Mouse (Mus musculus) heart, embryonic 12.5 days (tissue): ENCODE measurements around the gene Itga9. TPM values are rescaled to one million over a fixed set of nuclear protein-coding genes. Genes with fewer than 3 reads are reported as not detected.

Source experiments
- ATAC-seq: fragments of 200-750 bp; cut with Nextera tagmentation; 2 replicates; pipeline ENCODE4 v1.8.0; 2017; ENCODE audit warnings: moderate TSS enrichment, moderate library complexity; ENCODE audit not compliant: insufficient number of reproducible peaks, low FRiP score
- H3K27ac ChIP-seq: fragments of 300-500 bp; sonication (generic); 2 replicates; pipeline ENCODE4 v1.5.1; 2016; ENCODE audit warnings: mild to moderate bottlenecking, moderate library complexity; ENCODE audit not compliant: poor library complexity, severe bottlenecking
- H3K27me3 ChIP-seq: fragments of 300-500 bp; sonication (generic); replicated peaks from 2 replicates; pipeline ENCODE4 v1.6.1; 2016; ENCODE audit warnings: mild to moderate bottlenecking, moderate library complexity
- H3K36me3 ChIP-seq: fragments of 300-500 bp; sonication (generic); 2 replicates; pipeline ENCODE4 v1.6.1; 2016; ENCODE audit warnings: mild to moderate bottlenecking, moderate library complexity
- H3K4me1 ChIP-seq: fragments of 300-500 bp; sonication (generic); replicated peaks from 2 replicates; pipeline ENCODE4 v1.6.1; 2016; ENCODE audit warnings: mild to moderate bottlenecking
- H3K4me2 ChIP-seq: fragments of 300-500 bp; sonication (generic); 2 replicates; pipeline ENCODE4 v1.6.1; 2016; ENCODE audit warnings: mild to moderate bottlenecking, moderate library complexity
- H3K4me3 ChIP-seq: fragments of 300-500 bp; sonication (generic); 2 replicates; pipeline ENCODE4 v1.5.1; 2016; ENCODE audit warnings: mild to moderate bottlenecking
- H3K9ac ChIP-seq: fragments of 300-500 bp; sonication (generic); 2 replicates; pipeline ENCODE4 v1.6.1; 2016; ENCODE audit warnings: mild to moderate bottlenecking, moderate library complexity
- H3K9me3 ChIP-seq: fragments of 300-500 bp; sonication (generic); replicated peaks from 2 replicates; pipeline ENCODE4 v1.6.1; 2016; ENCODE audit warnings: mild to moderate bottlenecking, moderate library complexity
- WGBS: fragments of 180-500 bp; shearing (Covaris S2); methylation state at CpG from one replicate; pipeline ENCODE4 v1.1.7; 2016; 5-methylcytosine and 5-hydroxymethylcytosine counted together
- polyA plus RNA-seq: library from polyadenylated mRNA; unstranded; fragments of >200 nt; fragmentation: Nextera tagmentation; extraction: Ambion mirVana; gene quantifications from 2 replicates; pipeline ENCODE4 v1.2.1, GENCODE M21; 2016

The Itga9 gene
- 20.2 and 21.0 TPM in 2 replicates for polyA plus RNA-seq

- H3K36me3 ChIP-seq = no peaks in the 10 kb centered on the region
- H3K9me3 ChIP-seq = no peaks in the 10 kb centered on the region
- ATAC-seq = peak; percentile 77
- peaks cover 55% of the 10 kb centered on the region for H3K4me1 ChIP-seq
- H3K27ac ChIP-seq = no peak within 1 kb of the TSS; the same call in 1 of the 2 replicates
- WGBS = 10% methylated on average over 41 of the region's 42 CpGs
- peak within 1 kb of the TSS; percentile 70 for H3K4me3 ChIP-seq
- peak within 1 kb of the TSS; percentile 89 for H3K9ac ChIP-seq
- H3K4me2 ChIP-seq = peak within 1 kb of the TSS; percentile 91
- peaks cover 35% of the 10 kb centered on the region for H3K27me3 ChIP-seq
Observed at GRCm38 (mm10) chr9:118606148-118606816, at the start of gene Itga9. Gene Itga9 (plus strand): TSS chr9:118606690.

GRCm38 (mm10) chr9:118556951-118557780 is 49.3 kb upstream of the Itga9 start:
- Histone ChIP-seq H3K4me2 (no peak overlapping the region), H3K9ac (no peak overlapping the region), H3K4me1 (no peaks in the 10 kb centered on the region), H3K4me3 (no peak overlapping the region), H3K9me3 (no peaks in the 10 kb centered on the region), H3K36me3 (peaks cover 81% of the 10 kb centered on the region), H3K27ac (no peak overlapping the region), H3K27me3 (no peaks in the 10 kb centered on the region)
- no peak for ATAC-seq
- WGBS = 85% methylated on average over 24 of the region's 24 CpGs

- H3K27ac ChIP-seq = no peak overlapping the region
- H3K9me3 ChIP-seq = no peaks in the 10 kb centered on the region
- H3K4me1 ChIP-seq = 0 out of 2 replicates have a peak, but pooled peaks cover 4% of the 10 kb centered on the region
- no peak overlapping the region for H3K4me3 ChIP-seq
- no peak overlapping the region for H3K9ac ChIP-seq
- ATAC-seq = no peak
- H3K36me3 ChIP-seq = peaks cover 90% of the 10 kb centered on the region
- 96% methylated on average over 11 of the region's 11 CpGs for WGBS
- no peaks in the 10 kb centered on the region for H3K27me3 ChIP-seq
- H3K4me2 ChIP-seq = no peak overlapping the region
Observed at GRCm38 (mm10) chr9:118563356-118563755, 43.1 kb upstream of the Itga9 start.

- Histone ChIP-seq H3K4me1 (0 out of 2 replicates have a peak, but pooled peaks cover 4% of the 10 kb centered on the region), H3K4me3 (no peak overlapping the region), H3K9ac (no peak overlapping the region), H3K27me3 (no peaks in the 10 kb centered on the region), H3K4me2 (no peak overlapping the region), H3K27ac (no peak overlapping the region), H3K9me3 (no peaks in the 10 kb centered on the region), H3K36me3 (peaks cover 86% of the 10 kb centered on the region)
- ATAC-seq = no peak
- WGBS = 89% methylated on average over 7 of the region's 7 CpGs
Observed at GRCm38 (mm10) chr9:118563866-118564265, 42.6 kb upstream of the Itga9 start.

GRCm38 (mm10) chr9:118564696-118565095 is 41.8 kb upstream of the Itga9 start:
- H3K27me3 ChIP-seq = no peaks in the 10 kb centered on the region
- H3K9ac ChIP-seq = no peak overlapping the region
- H3K4me2 ChIP-seq = no peak overlapping the region
- H3K27ac ChIP-seq = no peak overlapping the region
- no peak overlapping the region for H3K4me3 ChIP-seq
- H3K36me3 ChIP-seq = peaks cover 86% of the 10 kb centered on the region
- 0 out of 2 replicates have a peak, but pooled peaks cover 4% of the 10 kb centered on the region for H3K4me1 ChIP-seq
- WGBS = 82% methylated on average over 16 of the region's 16 CpGs
- no peak for ATAC-seq
- H3K9me3 ChIP-seq = no peaks in the 10 kb centered on the region

- H3K4me3 ChIP-seq = no peak overlapping the region
- H3K27me3 ChIP-seq = no peaks in the 10 kb centered on the region
- H3K4me2 ChIP-seq = no peak overlapping the region
- ATAC-seq = no peak
- WGBS = 91% methylated on average over 6 of the region's 6 CpGs
- peaks cover 83% of the 10 kb centered on the region for H3K36me3 ChIP-seq
- H3K9me3 ChIP-seq = no peaks in the 10 kb centered on the region
- H3K27ac ChIP-seq = no peak overlapping the region
- 0 out of 2 replicates have a peak, but pooled peaks cover 4% of the 10 kb centered on the region for H3K4me1 ChIP-seq
- no peak overlapping the region for H3K9ac ChIP-seq
Observed at GRCm38 (mm10) chr9:118569328-118569727, 37.2 kb upstream of the Itga9 start.

GRCm38 (mm10) chr9:118570865-118571264 is 35.6 kb upstream of the Itga9 start:
- Histone ChIP-seq H3K27me3 (no peaks in the 10 kb centered on the region), H3K4me3 (no peak overlapping the region), H3K36me3 (peaks cover 80% of the 10 kb centered on the region), H3K4me2 (no peak overlapping the region), H3K9ac (no peak overlapping the region), H3K4me1 (0 out of 2 replicates have a peak, but pooled peaks cover 4% of the 10 kb centered on the region), H3K9me3 (no peaks in the 10 kb centered on the region), H3K27ac (no peak overlapping the region)
- WGBS = 70% methylated on average over 4 of the region's 4 CpGs
- ATAC-seq = no peak

- peaks cover 80% of the 10 kb centered on the region for H3K36me3 ChIP-seq
- H3K9ac ChIP-seq = no peak overlapping the region
- no peak overlapping the region for H3K4me3 ChIP-seq
- no peaks in the 10 kb centered on the region for H3K27me3 ChIP-seq
- no peak overlapping the region for H3K27ac ChIP-seq
- 79% methylated on average over 4 of the region's 4 CpGs for WGBS
- no peaks in the 10 kb centered on the region for H3K9me3 ChIP-seq
- no peak overlapping the region for H3K4me2 ChIP-seq
- 0 out of 2 replicates have a peak, but pooled peaks cover 4% of the 10 kb centered on the region for H3K4me1 ChIP-seq
- no peak for ATAC-seq
Observed at GRCm38 (mm10) chr9:118571701-118572100, 34.8 kb upstream of the Itga9 start.

GRCm38 (mm10) chr9:118574911-118575310 is 31.6 kb upstream of the Itga9 start:
- 88% methylated on average over 5 of the region's 5 CpGs for WGBS
- H3K9ac ChIP-seq = no peak overlapping the region
- H3K4me2 ChIP-seq = no peak overlapping the region
- no peaks in the 10 kb centered on the region for H3K27me3 ChIP-seq
- no peak for ATAC-seq
- no peak overlapping the region for H3K4me3 ChIP-seq
- no peak overlapping the region for H3K27ac ChIP-seq
- no peaks in the 10 kb centered on the region for H3K4me1 ChIP-seq
- peaks cover 81% of the 10 kb centered on the region for H3K36me3 ChIP-seq
- H3K9me3 ChIP-seq = no peaks in the 10 kb centered on the region

GRCm38 (mm10) chr9:118580371-118580770 is 26.1 kb upstream of the Itga9 start:
- no peak overlapping the region for H3K4me3 ChIP-seq
- no peaks in the 10 kb centered on the region for H3K27me3 ChIP-seq
- no peaks in the 10 kb centered on the region for H3K9me3 ChIP-seq
- H3K27ac ChIP-seq = no peak overlapping the region
- H3K4me1 ChIP-seq = peaks cover 15% of the 10 kb centered on the region
- no peak overlapping the region for H3K9ac ChIP-seq
- ATAC-seq = no peak
- no peak overlapping the region for H3K4me2 ChIP-seq
- 63% methylated on average over 6 of the region's 6 CpGs for WGBS
- H3K36me3 ChIP-seq = peaks cover 69% of the 10 kb centered on the region

- no peak overlapping the region for H3K9ac ChIP-seq
- H3K36me3 ChIP-seq = peaks cover 54% of the 10 kb centered on the region
- H3K9me3 ChIP-seq = no peaks in the 10 kb centered on the region
- 62% methylated on average over 6 of the region's 6 CpGs for WGBS
- H3K4me2 ChIP-seq = no peak overlapping the region
- H3K27me3 ChIP-seq = no peaks in the 10 kb centered on the region
- no peak overlapping the region for H3K27ac ChIP-seq
- peaks cover 18% of the 10 kb centered on the region for H3K4me1 ChIP-seq
- ATAC-seq = no peak
- no peak overlapping the region for H3K4me3 ChIP-seq
Observed at GRCm38 (mm10) chr9:118582757-118583156, 23.7 kb upstream of the Itga9 start.
